Mouse (Mus musculus) thymus, postnatal 25 days (tissue): ENCODE results near the gene Rxfp4.

ENCODE experiments used
- DNase-seq: peaks from one replicate; pipeline ENCODE4 v3.0.0; 2022

The Rxfp4 gene

GRCm38 (mm10) chr3:88651669-88652618 is 998 bp downstream of the Rxfp4 start:
- no peak for DNase-seq

DNA sequence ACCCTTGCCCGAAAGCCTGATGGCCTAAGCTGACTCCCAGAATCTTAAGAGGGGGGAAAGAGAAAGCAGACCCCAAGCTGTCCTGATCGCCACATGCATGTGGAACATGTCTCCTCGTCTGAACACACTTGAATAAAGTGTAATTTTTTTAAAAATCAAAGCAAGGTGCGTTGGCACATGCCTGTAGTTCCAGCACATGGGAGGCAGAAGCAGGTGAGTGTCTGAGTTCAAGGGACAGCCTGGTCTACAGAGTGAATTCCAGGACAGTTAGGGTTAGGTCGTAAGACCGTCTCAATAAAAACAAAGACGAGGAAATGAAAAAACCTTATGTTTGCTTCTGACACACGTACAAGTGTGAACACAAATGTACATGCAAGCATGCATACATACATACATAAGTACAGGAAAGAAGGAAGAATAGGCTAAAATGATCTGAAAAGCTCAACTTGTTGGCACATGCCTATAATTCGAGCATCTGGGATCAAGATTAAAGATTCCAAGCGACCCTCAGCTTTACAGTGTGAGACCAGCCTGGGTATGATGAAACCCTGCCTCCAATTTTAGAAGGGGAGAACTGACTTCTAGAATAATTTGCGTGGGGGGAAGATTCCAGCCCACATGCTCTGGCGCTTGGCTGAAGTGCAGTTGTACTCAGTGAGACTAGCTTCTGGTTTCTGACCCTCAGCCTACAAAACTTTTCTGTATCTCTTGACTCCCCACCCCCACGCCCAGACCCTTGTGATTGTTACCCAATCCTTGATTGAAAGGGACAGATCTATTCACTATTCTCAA is 2.0 kb downstream of the Rxfp4 start:
- no peak for DNase-seq

DNA sequence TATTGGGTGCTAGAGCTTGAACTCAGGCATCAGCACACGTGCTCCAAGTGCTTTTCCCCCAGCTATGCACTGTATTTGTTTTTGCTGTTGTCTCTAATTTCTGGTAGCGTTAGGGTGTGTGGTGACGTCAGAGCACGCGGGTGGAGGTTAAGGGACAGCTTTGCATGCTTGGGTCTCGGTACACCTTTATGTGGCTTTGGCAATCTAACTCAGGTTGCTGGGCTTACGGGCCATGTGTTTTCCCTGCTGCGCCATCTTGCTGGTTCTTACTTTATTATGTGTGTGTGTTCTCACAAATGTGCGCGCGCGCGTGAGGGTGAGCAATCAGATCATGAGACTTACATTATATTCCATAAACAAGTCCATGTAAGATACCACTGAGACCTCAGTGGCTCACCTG is 3.0 kb downstream of the Rxfp4 start:
- DNase-seq: no peak

GRCm38 (mm10) chr3:88649186-88649585 is 3.8 kb downstream of the Rxfp4 start:
- no peak for DNase-seq

- DNase-seq: no peak
These were observed 4.3 kb downstream of the Rxfp4 start for GRCm38 (mm10) chr3:88648452-88649168.

- no peak for DNase-seq
These were observed 5.0 kb downstream of the Rxfp4 start for GRCm38 (mm10) chr3:88647779-88648413.

DNA sequence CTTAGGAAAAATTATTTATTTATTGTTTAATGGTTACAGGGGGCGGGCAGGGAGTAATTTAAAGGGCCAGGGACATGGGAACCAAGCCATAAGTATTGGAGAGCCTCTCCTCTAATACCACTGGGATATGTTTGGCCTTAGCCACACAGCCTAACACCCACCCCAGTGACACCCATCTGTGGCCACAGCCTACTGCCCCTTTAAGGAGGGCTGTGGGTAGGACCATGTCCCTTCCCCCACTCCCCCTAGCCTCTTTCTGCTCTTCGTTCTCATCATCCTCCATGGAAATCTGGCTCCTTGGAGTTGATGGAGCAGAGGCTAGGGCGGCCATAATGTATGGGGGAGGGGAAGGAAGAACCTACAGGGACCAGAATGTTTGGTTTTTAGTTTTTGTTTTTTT is 5.9 kb downstream of the Rxfp4 start:
- no peak for DNase-seq

DNA sequence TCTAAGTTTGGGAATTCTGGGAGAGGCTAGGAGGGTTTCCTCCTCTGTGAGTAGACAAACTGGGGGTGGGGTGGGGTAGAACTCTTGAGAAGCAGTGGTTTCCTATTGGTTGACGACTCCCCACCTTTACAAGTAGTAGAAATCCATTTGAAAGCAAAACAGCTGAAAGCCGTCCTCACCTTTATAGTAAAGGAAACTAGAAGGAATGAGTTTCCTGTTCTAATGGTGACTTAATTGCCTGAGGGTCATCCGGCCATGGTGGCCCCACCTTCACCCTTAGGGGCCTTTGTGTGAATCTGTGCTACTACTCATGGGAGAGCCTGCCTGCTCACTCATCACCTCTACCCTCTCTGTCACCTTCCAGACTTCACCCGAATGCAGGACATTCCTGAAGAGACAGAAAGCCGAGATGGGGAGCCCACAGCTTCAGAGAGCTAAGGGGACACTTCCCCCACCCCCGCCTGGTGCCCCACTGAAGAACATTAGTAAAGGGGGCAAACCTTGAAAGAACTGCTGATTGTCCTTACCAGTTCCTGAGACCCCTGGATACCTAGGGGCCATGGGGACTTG is 6.4 kb downstream of the Rxfp4 start:
- DNase-seq: no peak

DNA sequence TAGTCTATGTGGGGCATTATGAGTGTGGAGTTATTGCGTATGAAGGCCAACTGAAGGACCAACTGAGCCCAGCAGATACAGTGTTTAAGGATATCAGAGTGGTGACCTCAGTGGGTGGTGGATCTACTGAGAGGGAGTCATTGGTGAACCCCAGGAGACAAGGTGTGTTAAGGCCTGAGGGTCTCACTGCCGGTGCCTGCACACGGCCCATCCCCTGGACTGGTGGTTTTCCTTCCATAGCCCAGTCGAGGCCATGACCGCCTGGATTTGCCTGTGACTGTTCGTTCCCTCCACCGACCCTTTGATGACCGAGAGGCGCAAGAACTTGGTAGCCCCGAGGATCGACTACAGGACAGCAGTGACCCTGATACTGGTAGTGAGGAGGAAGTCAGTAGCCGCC is 7.0 kb downstream of the Rxfp4 start:
- DNase-seq: no peak

DNA sequence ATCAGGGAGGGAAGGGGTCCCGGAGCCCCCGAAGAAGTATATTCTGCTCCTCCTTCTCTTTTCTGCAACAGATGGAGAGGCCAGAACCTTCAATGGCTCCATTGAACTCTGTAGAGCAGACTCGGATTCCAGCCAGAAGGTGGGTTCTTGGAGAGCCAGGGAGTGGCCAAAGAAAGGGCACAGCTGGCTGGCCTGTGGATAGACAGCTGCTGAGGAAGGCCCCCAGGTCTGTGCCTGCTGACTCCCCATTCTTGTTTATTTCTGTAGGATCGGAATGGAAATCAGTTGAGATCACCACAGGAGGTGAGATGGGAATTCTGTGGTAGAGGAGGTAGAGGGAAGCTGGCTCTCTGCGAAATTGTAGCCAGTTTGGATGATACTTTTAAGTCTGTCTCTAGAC is 9.9 kb downstream of the Rxfp4 start:
- no peak for DNase-seq

DNA sequence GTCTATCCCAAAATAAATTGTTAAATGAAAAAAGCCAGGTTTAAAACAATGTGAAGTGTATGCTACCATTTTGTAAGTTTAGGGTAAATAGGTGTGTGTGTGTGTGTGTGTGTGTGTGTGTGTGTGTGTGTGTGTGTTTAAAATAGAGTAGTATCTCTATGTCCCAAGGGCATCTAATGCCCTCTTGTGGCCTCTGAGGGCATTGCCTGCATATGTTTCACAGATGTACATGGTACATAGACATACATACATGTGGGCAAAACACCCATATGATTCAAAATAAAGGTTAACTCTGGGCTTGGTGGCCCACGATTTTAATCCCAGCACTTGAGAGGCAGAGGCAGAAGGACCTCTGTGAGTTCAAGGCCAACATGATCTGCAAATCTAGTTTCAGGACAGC is 12.3 kb downstream of the Rxfp4 start:
- DNase-seq: peak; percentile 73

- DNase-seq: no peak
These were observed 13.7 kb downstream of the Rxfp4 start for GRCm38 (mm10) chr3:88639239-88639638.

DNA sequence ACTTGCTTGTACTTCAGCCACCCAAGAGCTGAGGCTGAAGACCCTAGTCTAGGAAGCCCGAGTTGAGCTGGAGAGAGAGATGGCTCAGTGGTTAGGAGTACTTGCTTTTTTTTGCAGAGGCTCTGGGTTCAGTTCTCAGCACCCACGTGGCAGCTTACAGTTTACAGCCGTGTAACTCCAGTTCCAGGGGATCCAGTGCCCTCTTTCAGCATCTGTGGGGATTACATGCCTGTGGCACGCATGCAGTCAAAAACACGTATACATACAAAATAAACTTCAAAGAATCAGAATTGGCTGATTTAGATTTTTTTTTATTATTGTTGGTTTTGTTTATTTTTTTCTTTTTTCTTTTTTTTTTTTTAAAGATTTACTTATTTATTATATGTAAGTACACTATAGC is 15.8 kb downstream of the Rxfp4 start:
- DNase-seq: no peak

GRCm38 (mm10) chr3:88636555-88636986 is 16.4 kb downstream of the Rxfp4 start:
- DNase-seq: no peak

DNA sequence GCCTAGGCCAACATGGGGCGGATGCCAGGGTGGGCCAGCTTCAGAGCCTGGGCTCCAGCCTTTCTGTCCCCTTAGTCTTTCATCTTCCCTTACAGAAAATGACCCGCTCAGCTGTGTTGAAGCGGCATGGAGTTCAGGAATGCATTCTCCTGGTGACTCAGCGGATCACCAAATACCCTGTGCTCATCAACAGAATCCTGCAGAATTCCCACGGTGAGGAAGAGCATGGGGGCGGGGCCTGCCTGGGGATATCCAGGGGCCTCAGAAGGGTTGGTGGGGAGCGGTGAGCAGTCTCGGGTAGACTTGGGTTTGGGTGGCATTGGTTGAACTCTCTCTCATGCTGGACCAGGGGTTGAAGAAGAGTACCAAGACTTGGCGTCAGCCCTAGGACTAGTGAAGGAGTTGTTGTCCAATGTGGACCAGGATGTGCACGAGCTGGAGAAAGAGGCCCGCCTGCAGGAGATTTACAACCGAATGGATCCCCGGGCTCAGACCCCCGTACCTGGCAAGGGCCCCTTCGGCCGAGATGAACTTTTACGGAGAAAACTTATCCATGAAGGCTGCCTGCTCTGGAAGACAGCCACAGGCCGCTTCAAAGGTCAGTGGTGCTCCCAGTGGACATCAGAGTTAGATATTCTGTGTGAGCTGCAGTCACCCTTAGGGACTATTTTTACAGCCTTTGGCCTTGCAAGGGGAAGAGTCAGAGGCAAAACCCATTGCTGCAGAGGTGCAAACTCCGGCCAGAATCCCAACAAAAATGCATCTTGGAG is 17.3 kb downstream of the Rxfp4 start:
- no peak for DNase-seq

DNA sequence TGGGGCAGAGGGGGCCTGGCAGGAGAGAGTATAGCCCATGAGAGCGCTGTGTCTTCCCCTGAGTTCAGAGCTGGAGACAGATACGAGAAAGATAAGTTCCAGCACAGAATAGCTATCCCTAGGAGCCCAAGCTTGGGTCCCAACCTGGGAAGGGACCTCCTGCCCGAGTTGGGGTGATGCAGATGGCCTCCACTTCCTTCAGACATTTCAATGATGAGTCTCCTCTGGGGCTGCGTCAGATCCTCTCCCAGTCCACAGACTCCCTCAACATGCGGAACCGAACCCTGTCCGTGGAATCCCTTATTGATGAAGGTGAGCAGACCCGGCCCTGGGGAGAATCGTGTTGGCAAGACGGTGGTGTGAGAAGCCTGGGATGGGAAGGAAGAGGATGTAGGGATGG is 19.9 kb downstream of the Rxfp4 start:
- no peak for DNase-seq

DNA sequence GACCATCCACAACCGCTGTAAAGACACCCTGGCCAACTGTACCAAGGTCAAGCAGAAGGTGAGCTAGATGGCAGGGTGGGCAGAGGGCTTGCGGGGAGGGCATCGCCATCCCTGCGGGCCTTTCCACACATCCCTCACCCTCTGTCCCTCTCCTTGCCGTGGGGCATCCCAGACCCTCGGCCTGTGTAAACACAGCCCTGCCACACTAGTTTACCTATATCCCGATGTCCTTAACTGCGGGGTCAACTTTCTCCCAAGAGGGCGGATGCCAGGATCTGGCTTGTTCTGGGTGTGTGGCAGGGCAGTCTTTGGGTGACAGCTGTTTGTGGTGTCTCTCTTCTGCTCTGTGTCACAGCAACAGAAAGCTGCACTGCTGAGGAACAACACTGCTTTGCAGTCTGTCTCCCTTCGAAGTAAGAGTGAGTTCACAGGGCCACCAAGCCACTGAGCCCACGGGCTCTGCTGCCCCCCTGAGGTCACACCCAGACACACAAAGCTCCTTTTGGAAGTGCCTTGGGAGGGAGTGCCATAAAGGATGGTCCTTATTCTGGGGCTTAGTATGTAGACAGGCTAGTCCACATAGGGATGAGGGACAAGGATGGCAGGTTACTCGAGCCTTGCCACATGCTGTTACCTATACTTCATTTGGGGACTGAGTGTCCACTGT is 20.9 kb downstream of the Rxfp4 start:
- DNase-seq: peak; percentile 33

- DNase-seq: no peak
These were observed 22.0 kb downstream of the Rxfp4 start for GRCm38 (mm10) chr3:88630849-88631341.

DNA sequence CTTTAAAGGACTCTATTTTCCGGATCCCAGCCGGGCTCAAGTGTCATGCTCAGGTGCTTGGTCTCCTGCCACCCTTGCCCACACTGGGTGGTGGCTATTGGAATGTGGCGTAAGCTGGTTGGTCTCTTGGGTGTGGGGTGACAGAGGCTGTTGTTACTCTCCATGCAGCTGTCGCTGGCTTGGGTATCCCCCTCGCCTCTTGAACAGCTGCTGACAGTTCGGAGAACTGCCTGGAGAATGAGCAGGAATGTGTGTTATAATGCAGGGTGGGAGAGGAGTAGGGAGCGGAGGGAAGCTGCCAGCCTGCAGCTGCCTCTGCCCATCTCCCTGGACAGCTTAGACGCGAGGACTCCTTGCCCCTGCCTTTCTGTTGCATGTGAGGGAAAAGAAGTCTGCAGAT is 22.9 kb downstream of the Rxfp4 start:
- DNase-seq: no peak

GRCm38 (mm10) chr3:88629244-88629643 is 23.7 kb downstream of the Rxfp4 start:
- DNase-seq: no peak

DNA sequence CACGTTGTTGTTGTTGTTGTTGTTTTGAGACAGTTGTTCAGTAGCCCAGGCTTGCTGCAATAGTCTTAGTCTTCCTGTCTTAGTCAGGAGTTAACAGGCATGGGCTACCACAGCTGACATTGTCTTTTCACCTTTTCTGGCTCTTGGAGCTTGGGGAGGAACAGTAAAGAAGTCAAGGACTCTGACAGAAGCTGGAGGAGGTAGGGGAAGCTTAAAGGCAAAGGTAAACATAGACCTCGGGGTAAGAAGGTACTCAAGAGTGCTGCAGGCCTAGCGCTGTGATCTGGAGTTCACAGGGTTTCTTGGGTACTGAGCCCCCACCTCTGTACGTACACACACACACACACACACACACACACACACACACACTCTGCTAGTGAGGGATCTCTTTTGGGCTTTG is 24.2 kb downstream of the Rxfp4 start:
- DNase-seq: no peak
